In the genomic region with DNA sequence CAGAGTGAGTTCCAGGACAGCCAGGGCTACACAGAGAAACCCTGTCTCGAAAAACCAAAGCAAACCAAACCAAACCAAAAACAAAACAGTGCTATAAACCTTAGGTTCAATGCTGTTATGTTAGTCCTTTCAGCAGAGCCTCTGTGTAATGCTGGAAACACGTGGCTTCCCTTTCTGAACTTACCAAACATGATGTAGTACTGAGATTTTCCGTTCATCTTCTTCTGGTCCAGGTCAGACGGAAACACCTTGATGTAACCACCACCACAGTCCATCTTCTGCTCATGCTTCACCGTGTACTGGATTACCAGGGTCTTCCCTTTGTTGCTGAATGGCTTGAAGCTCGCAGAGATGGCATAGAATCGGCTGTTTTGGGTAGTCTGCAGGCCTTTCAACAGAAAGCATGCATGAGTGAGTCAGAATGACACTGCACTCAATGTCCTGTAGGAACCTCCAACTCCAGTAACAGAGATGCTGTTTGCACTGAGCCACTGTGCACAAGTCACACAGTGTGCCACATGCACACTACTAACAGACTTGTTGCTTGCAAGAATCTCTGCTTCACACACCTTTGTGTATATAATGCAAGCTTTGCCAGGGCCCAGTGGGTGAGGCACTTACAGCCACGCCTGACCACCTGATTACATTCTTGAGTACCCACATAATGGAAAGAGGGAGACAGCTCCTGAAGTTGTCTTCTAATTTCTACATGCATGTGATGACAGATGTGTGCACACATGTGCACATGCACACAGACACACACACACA, we compare ENCODE assay signal across 22 mouse cellular contexts. TPM values are rescaled to one million over a fixed set of nuclear protein-coding genes. Genes with fewer than 3 reads are reported as not detected.
DNase-seq lines count a peak whose midpoint lies in the region; ATAC-seq and TF ChIP-seq lines count a peak whose summit lies in the region.
"Had no signal": no experiment of that assay in that cellular context is flagged by ENCODE, and none has a peak within 500 bp of the region (broad histone marks: within the 10 kb centered on the region; RNA-seq: fewer than 3 reads in every experiment).

No protein-coding gene starts in this region.

- H3K27ac ChIP-seq in lung, embryonic 16.5 days (ENCODE audit: low read length) = no peak overlapping the region
- peak overlapping the region; percentile 1; the same call in 1 of the 2 replicates for H3K27ac ChIP-seq in stomach, embryonic 15.5 days
- H3K27ac ChIP-seq in cerebellum, adult 2 months (ENCODE audit: insufficient read depth, low read length) = no peak overlapping the region
- H3K27ac ChIP-seq: gastrocnemius, adult 2 months; hindbrain, embryonic 12.5 days; hindbrain, embryonic 15.5 days had no signal

- no peak for TF ChIP-seq POLR2A in cerebellum, adult 2 months (IDR thresholded peaks at IDR 0.05; ENCODE audit: borderline replicate concordance, insufficient read depth, low read length)

- H3K4me2 ChIP-seq in lung, embryonic 16.5 days (ENCODE audit: low read depth, low read length) = no peak overlapping the region
- no peak overlapping the region for H3K4me2 ChIP-seq in stomach, embryonic 15.5 days
- H3K4me2 ChIP-seq: heart, embryonic 11.5 days; hindbrain, embryonic 12.5 days; hindbrain, embryonic 15.5 days had no signal

- H3K27me3 ChIP-seq in lung, embryonic 16.5 days (ENCODE audit: control insufficient read depth, insufficient read depth, low read depth, low read length) = no peaks in the 10 kb centered on the region
- H3K27me3 ChIP-seq in stomach, embryonic 15.5 days (replicated peaks) = no peaks in the 10 kb centered on the region
- H3K27me3 ChIP-seq in cerebellum, adult 2 months (ENCODE audit: control insufficient read depth, insufficient read depth, low read length) = no peaks in the 10 kb centered on the region
- H3K27me3 ChIP-seq: hindbrain, embryonic 12.5 days; hindbrain, embryonic 15.5 days; Patski had no signal

- H3K4me1 ChIP-seq in lung, embryonic 16.5 days (replicated peaks; ENCODE audit: control insufficient read depth, insufficient read depth, low read length) = peaks cover 4% of the 10 kb centered on the region
- H3K4me1 ChIP-seq in stomach, embryonic 15.5 days = 0 out of 2 replicates have a peak, but pooled peaks cover 4% of the 10 kb centered on the region
- H3K4me1 ChIP-seq in cerebellum, adult 2 months (ENCODE audit: control insufficient read depth, insufficient read depth, low read length) = no peaks in the 10 kb centered on the region

- TF ChIP-seq CTCF in cerebellum, adult 2 months (IDR thresholded peaks at IDR 0.05; ENCODE audit: borderline replicate concordance, insufficient read depth, low read depth, low read length) = no peak

- no peak overlapping the region for H3K4me3 ChIP-seq in lung, embryonic 16.5 days (ENCODE audit: low read length)
- H3K4me3 ChIP-seq in stomach, embryonic 15.5 days (replicated peaks) = no peak overlapping the region
- no peak overlapping the region for H3K4me3 ChIP-seq in cerebellum, adult 2 months (replicated peaks; ENCODE audit: insufficient read depth, low read depth, low read length)
- H3K4me3 ChIP-seq: gastrocnemius, adult 2 months; hindbrain, embryonic 12.5 days; hindbrain, embryonic 15.5 days had no signal

- no peaks in the 10 kb centered on the region for H3K9me3 ChIP-seq in lung, embryonic 16.5 days (ENCODE audit: control insufficient read depth, low read length)
- H3K9me3 ChIP-seq in stomach, embryonic 15.5 days = no peaks in the 10 kb centered on the region
- H3K9me3 ChIP-seq: G1E; hindbrain, embryonic 12.5 days; hindbrain, embryonic 15.5 days had no signal

- no peaks in the 10 kb centered on the region for H3K36me3 ChIP-seq in lung, embryonic 16.5 days (ENCODE audit: control insufficient read depth, insufficient read depth, low read length)
- H3K36me3 ChIP-seq in stomach, embryonic 15.5 days = no peaks in the 10 kb centered on the region
- H3K36me3 ChIP-seq: G1E; hindbrain, embryonic 12.5 days; hindbrain, embryonic 15.5 days had no signal

- ATAC-seq in lung, embryonic 16.5 days (ENCODE audit: low read depth) = 0 out of 2 replicates have a peak, but pooled peaks have one; percentile 24
- peak; percentile 48; the same call in 1 of the 2 replicates for ATAC-seq in stomach, embryonic 15.5 days (ENCODE audit: insufficient read depth, low FRiP score, low read depth)
- ATAC-seq: forebrain, embryonic 14.5 days; forebrain, postnatal 0 days; Patski had no signal

- WGBS in lung, embryonic 16.5 days = 71% methylated on average over 8 of the region's 8 CpGs
- 71% methylated on average over 8 of the region's 8 CpGs for WGBS in stomach, embryonic 15.5 days
- WGBS in cerebellum, adult 2 months = 53% methylated on average over 8 of the region's 8 CpGs

- H3K9ac ChIP-seq in lung, embryonic 16.5 days (ENCODE audit: low read length) = no peak overlapping the region
- H3K9ac ChIP-seq in stomach, embryonic 15.5 days = no peak overlapping the region
- H3K9ac ChIP-seq: forebrain, postnatal 0 days; hindbrain, embryonic 12.5 days; hindbrain, embryonic 15.5 days had no signal

- no peak for DNase-seq in lung, postnatal 4 days
- DNase-seq in lung, postnatal 36 days = peak; percentile 50
- DNase-seq in lung, postnatal 14 days = no peak
- no peak for DNase-seq in adipocyte (ENCODE audit: low spot score)
- no peak for DNase-seq in cerebellum, adult 2 months
- DNase-seq: adrenal gland, adult 2 months; adrenal gland, postnatal 14 days; cerebellum, adult 11 months; cerebellum, adult 8-10 months; cerebellum, postnatal 14 days; forebrain, postnatal 0 days; gastrocnemius, adult 2 months; gastrocnemius, postnatal 14 days; heart, adult 11 months had no signal

RNA-seq across cellular contexts. Expression of a gene that starts 5.2 kb away (rescaled TPM):
- polyA plus RNA-seq in lung, embryonic 16.5 days (2015; fragmentation: Nextera tagmentation; extraction: Ambion mirVana) = 1.8 and 2.1 TPM in 2 replicates
- 2.6 and 3.3 TPM in 2 replicates for polyA plus RNA-seq in stomach, embryonic 15.5 days (2015; fragmentation: Nextera tagmentation; extraction: Ambion mirVana)
- polyA plus RNA-seq in cerebellum, adult 2 months (2012; rRNA removed) = 3.0 and 4.4 TPM in 2 replicates

RNA-seq across cellular contexts. Expression of a gene that starts 5.2 kb away (rescaled TPM):
- polyA plus RNA-seq in lung, embryonic 16.5 days (2015; fragmentation: Nextera tagmentation; extraction: Ambion mirVana) = 16.9 and 17.3 TPM in 2 replicates
- polyA plus RNA-seq in stomach, embryonic 15.5 days (2015; fragmentation: Nextera tagmentation; extraction: Ambion mirVana) = 13.3 and 14.5 TPM in 2 replicates
- polyA plus RNA-seq in cerebellum, adult 2 months (2012; rRNA removed) = 8.5 and 10.4 TPM in 2 replicates

RNA-seq across cellular contexts. Expression of a gene that starts 17.2 kb away (rescaled TPM):
- 52.6 and 53.1 TPM in 2 replicates for polyA plus RNA-seq in lung, embryonic 16.5 days (2015; fragmentation: Nextera tagmentation; extraction: Ambion mirVana)
- 45.1 and 48.3 TPM in 2 replicates for polyA plus RNA-seq in stomach, embryonic 15.5 days (2015; fragmentation: Nextera tagmentation; extraction: Ambion mirVana)
- 74.4 and 77.9 TPM in 2 replicates for polyA plus RNA-seq in cerebellum, adult 2 months (2012; rRNA removed)

RNA-seq across cellular contexts. Expression of a gene that starts 36.6 kb away (rescaled TPM):
- polyA plus RNA-seq in lung, embryonic 16.5 days (2015; fragmentation: Nextera tagmentation; extraction: Ambion mirVana) = 55.8 and 68.3 TPM in 2 replicates
- 45.1 and 52.1 TPM in 2 replicates for polyA plus RNA-seq in stomach, embryonic 15.5 days (2015; fragmentation: Nextera tagmentation; extraction: Ambion mirVana)
- 54.5 and 65.5 TPM in 2 replicates for polyA plus RNA-seq in cerebellum, adult 2 months (2012; rRNA removed)

RNA-seq across cellular contexts. Expression of a gene that starts 54.0 kb away (rescaled TPM):
- 7.5 and 7.6 TPM in 2 replicates for polyA plus RNA-seq in lung, embryonic 16.5 days (2015; fragmentation: Nextera tagmentation; extraction: Ambion mirVana)
- 21.1 and 24.2 TPM in 2 replicates for polyA plus RNA-seq in stomach, embryonic 15.5 days (2015; fragmentation: Nextera tagmentation; extraction: Ambion mirVana)
- polyA plus RNA-seq in cerebellum, adult 2 months (2012; rRNA removed) = 40.1 and 41.1 TPM in 2 replicates
